Mouse (Mus musculus) adrenal gland, adult 2 months (tissue): ENCODE results near the gene Gm20826. TPM values are rescaled to one million over a fixed set of nuclear protein-coding genes. Genes with fewer than 3 reads are reported as not detected.
"Not testable (repeated sequence)": the region's sequence is repeated elsewhere in the genome, so short reads cannot be mapped to it uniquely, and the experiment has no call there.

Experiments used
- DNase-seq: peaks from one replicate; pipeline ENCODE4 v3.0.0; 2021
- long read RNA-seq: library from polyadenylated mRNA; stranded (forward); transcript quantifications from one replicate; pipeline ENCODE4 v2.0.0, GENCODE M21; 2021
- polyA plus RNA-seq: library from polyadenylated mRNA; depleted of rRNA; stranded (reverse); fragments of >200 nt; gene quantifications from 2 replicates; pipeline ENCODE4 v1.2.3, GENCODE M21; 2012; rRNA removed
- total RNA-seq, 2 experiments: library from RNA; stranded (reverse); gene quantifications; 2 replicates each; pipeline ENCODE4 v1.2.3; 2021

Gm20826 gene
- total RNA-seq (under 1 TPM in 1 of 2 experiments, not detected in 1; 0.09 TPM), polyA plus RNA-seq (not detected in 2 replicates)
- long read RNA-seq = 0 reads

DNA sequence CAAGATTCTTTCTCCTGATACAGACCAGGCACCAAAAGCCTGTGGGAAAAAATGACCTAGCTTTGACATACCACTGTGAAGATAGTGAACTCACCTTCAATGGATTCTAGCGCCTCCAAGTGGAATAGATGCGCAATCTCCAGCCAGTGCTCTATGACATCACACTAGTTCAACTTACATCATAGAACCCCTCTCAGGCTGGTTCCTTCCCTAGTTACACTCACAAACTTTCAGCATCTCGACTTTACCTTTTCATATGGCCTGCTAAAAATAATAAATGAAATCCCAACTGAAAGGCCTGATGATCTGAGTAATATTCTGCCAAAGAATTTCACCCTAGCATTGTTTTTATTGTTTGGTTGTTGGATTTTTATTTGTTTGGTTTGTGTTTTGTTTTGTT, at the start of gene Gm20826:
Gene Gm20826 (minus strand): TSS at position 101 of the 400 bp plus-strand sequence.
- DNase-seq = not testable (repeated sequence)

Other genes with a start within 250 kb of the Gm20826 start
- gene Gm21788, start 233.5 kb downstream of the Gm20826 start, total RNA-seq = not detected
- gene Gm21788, start 233.5 kb downstream of the Gm20826 start, polyA plus RNA-seq = not detected in 2 replicates
- gene Gm28576, start 84.5 kb upstream of the Gm20826 start, total RNA-seq = not detected
- gene Gm28576, start 84.5 kb upstream of the Gm20826 start, polyA plus RNA-seq = not detected in 2 replicates